Mouse (Mus musculus): Measurements from ENCODE around the gene Vipr1. TPM values are rescaled to one million over a fixed set of nuclear protein-coding genes. Genes with fewer than 3 reads are reported as not detected.
A peak's percentile ranks its signal among the peaks of the same experiment; 100 is the strongest.

Gene Vipr1
- total RNA-seq, 4 experiments from 2014 or later: 17.8 to 20.5 (median 18.4) TPM

DNA sequence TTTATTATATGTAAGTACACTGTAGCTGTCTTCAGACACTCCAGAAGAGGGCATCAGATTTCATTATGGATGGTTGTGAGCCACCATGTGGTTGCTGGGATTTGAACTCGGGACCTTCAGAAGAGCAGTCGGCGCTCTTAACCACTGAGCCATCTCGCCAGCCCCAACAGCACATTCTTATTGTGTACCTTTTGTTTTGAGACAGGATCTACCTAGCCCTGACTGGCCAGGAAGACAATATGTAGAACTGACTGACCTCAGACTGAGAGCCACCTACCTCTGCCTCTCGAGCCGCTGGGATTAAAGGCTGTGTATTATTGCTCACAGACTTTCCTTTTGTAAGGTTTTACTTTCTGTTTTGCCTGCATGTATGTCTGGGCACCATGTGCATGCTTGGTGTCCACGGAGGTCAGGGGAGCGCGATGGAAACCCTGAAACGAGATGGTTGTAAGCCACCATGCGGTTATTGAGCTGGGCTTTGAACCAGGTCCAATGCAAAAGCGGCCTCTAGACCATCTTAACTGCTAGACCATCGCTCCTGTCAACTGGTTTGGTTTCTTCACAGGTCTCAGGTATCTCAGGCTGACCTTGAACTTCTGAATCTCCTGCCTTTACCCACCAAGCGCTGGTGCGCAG, 75.7 kb downstream of the Vipr1 start:
- no peak for DNase-seq (ENCODE audit: low spot score in 2 of 2)

DNA sequence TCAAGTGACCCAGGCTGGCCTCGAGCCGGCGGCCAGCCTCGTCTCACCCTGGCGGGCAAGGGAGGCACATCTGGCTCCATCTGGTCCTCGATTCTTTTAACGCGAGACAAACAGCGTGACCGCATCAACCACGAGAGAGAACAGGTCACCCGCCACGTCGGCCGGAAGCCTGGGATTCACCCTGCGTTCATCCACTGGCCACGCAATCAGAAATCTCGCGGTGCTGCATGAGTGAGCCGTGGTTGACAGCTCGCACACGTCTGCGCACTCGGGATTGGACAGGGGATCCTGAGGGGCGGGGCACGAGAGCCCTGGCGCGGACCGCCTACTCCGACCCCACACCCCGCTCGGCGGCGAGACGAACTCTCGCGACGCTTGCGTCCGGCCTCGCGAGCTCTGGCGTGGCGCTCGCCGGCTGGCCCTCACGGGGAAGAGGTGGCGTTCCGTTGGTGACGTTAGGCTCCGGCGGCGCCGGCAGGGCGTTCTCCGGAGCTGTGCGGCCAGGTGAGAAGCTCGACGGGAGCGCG, 76.3 kb downstream of the Vipr1 start, which contains the start of gene Nktr:
Gene Nktr, plus strand, starts transcription at position 378 of the 527 bp plus-strand sequence.
- peak; percentile 98 for DNase-seq (ENCODE audit: low spot score in 2 of 2)

- DNase-seq (ENCODE audit: low spot score in 2 of 2): no peak
These were observed 77.1 kb downstream of the Vipr1 start for GRCm38 (mm10) chr9:121719347-121720331.

Other genes with a start within 250 kb of the Vipr1 start
- gene Cck, start 147.0 kb upstream of the Vipr1 start, total RNA-seq (2022): 100 to 1,000 TPM; 514 to 576 (median 548) TPM
- 1 to 10 TPM in 3 of 4 experiments, under 1 TPM in 1; 0.80 to 4.4 (median 3.2) TPM for gene Lyzl4, start 620 bp upstream of the Vipr1 start, total RNA-seq (2022)
- 10 to 100 TPM; 22.7 to 34.7 (median 29.1) TPM for gene Sec22c, start 62.8 kb downstream of the Vipr1 start, total RNA-seq (2022)
- gene Ss18l2, start 67.6 kb downstream of the Vipr1 start, total RNA-seq (2022): 10 to 100 TPM; 64.8 to 73.8 (median 69.7) TPM
- 100 to 1,000 TPM in 3 of 4 experiments, 10 to 100 TPM in 1; 96.7 to 159 (median 122) TPM for gene Nktr, start 76.5 kb downstream of the Vipr1 start, total RNA-seq (2022)
- 100 to 1,000 TPM in 2 of 4 experiments, 10 to 100 TPM in 2; 97.3 to 102 (median 99.5) TPM for gene Zfp651, start 116.6 kb downstream of the Vipr1 start, total RNA-seq (2022)
- 1 to 10 TPM; 3.5 to 5.7 (median 4.4) TPM for gene Klhl40, start 134.9 kb downstream of the Vipr1 start, total RNA-seq (2022)
- 10 to 100 TPM; 15.2 to 23.6 (median 20.1) TPM for gene Hhatl, start 149.8 kb downstream of the Vipr1 start, total RNA-seq (2022)
- gene Ccdc13, start 196.7 kb downstream of the Vipr1 start, total RNA-seq (2022): 10 to 100 TPM in 1 of 4 experiments, 1 to 10 TPM in 3; 4.3 to 10.7 (median 9.4) TPM
- 10 to 100 TPM; 73.8 to 88.7 (median 86.3) TPM for gene Higd1a, start 215.6 kb downstream of the Vipr1 start, total RNA-seq (2022)

Data from layer of hippocampus, adult 8-10 months (tissue).